Mouse (Mus musculus) lung, postnatal 0 days (tissue): ENCODE measurements around the gene Paqr7.

ENCODE experiments used
- CTCF ChIP-seq: IDR thresholded peaks from 2 replicates; pipeline ENCODE4 v1.5.1; 2016; ENCODE audit warnings: antibody characterized with exemption, mild to moderate bottlenecking
- EP300 ChIP-seq: IDR thresholded peaks from 2 replicates; pipeline ENCODE4 v1.6.1; 2016; ENCODE audit warnings: antibody characterized with exemption, mild to moderate bottlenecking, control low read depth

DNA sequence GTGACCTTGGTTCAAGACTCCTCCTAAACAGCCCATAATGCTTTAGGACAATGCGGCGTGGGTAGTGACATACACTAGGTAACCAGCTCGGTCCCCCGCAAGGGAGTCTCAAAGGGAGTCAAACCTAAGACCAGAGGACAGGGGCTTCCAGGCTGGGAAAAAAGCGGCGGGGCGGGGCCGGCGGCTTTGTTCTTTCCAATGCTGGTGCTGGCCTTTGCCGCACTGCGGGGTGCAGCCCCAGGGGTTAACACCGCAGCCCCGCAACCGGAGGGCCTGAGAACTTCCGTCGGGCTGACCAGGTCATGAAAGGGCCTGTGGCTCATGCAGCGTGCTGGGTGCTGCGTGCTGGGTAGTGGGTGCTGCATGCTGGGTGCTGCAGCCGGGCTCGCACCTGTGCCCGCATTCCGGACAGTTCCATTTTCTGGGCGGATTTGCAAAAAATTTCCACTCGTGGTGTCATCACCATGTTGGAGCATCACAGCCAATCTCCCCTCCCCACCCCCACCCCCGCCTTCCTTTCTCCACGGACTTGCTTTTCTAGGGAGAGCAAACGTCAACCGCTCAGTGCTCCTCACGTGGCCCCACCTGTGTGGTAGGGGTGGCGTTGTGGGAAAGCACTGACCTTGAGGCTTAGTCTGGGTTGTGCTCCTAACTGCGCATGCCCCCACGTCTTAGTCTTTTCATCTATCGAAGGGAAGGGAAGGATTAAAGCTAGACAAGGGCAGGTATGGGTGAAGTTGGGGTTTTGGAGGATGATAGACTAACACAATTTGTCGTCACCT is 42.7 kb upstream of the Paqr7 start:
- TF ChIP-seq CTCF, result no peak
- TF ChIP-seq EP300, result no peak
